Mouse (Mus musculus) heart, postnatal 0 days (tissue): ENCODE data around the gene Fxr2.

Experiments used
- CTCF ChIP-seq: IDR thresholded peaks from 2 replicates; pipeline ENCODE4 v1.5.1; 2016; ENCODE audit warnings: antibody characterized with exemption, control low read depth, low read depth
- EP300 ChIP-seq: IDR thresholded peaks from 2 replicates; pipeline ENCODE4 v1.6.1; 2016; ENCODE audit warnings: antibody characterized with exemption, low read depth

GRCm38 (mm10) chr11:69672211-69672706, 39.5 kb downstream of the Fxr2 start, which contains the start of gene Eif4a1:
- TF ChIP-seq CTCF (no peak), EP300 (peak; percentile 85)
